Mouse (Mus musculus) gastrocnemius, postnatal 25 days (tissue): ENCODE results near the gene Trim44. TPM values are rescaled to one million over a fixed set of nuclear protein-coding genes. Genes with fewer than 3 reads are reported as not detected.

Source experiments
- DNase-seq: peaks from one replicate; pipeline ENCODE4 v3.0.0; 2022
- total RNA-seq, 2 experiments: library from RNA; stranded (reverse); gene quantifications; 1 replicate in 1 of 2; 2 replicates in 1 of 2; pipeline ENCODE4 v1.2.3; 2021

Gene Trim44
- total RNA-seq, 2 experiments from 2014 or later, result 13.5 to 13.9 TPM

DNA sequence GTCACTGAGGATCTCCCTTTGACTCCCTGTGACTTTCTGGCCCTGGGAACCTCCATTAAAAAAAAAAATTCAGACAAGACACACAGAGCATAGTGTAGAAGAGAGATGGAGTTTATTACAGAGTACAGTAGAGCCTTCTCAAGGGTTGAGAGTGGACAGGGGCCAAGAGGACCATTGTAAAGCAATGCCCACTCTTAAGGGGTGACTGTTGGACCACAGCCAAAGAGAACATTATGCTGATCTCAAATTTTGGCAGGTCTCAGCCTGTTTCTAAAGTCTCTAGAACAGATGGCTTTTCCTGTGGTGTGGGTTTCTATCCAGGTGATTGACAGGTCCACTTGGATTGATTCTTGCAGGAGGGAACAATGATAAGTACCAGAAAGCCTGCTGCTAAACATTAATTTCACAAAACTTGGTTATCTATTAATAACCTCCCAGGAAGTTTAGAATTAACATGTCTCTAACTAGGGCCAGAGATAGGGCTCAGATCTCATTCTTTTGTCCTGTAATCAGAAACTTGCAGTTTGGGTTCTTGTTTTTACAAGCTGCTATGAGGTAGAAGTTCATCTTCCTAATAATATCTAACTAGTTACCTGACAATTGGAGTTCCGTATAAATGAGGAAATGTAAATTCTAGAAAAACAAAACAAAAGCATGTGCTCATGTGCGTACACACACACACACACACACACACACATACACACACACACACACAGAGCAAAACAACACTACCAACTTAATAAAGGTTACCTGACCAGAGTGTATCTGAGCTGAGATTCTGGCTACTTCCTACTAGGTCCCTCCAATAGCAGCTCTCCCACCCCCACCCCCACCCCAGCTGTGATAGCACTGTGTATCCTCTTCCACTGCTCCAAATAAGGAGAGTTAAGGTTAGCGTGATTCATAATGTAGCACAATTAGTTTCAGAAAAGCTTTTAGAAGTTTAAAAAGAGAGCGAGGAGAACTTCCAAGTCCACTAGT is 1.0 kb downstream of the Trim44 start:
- no peak for DNase-seq

DNA sequence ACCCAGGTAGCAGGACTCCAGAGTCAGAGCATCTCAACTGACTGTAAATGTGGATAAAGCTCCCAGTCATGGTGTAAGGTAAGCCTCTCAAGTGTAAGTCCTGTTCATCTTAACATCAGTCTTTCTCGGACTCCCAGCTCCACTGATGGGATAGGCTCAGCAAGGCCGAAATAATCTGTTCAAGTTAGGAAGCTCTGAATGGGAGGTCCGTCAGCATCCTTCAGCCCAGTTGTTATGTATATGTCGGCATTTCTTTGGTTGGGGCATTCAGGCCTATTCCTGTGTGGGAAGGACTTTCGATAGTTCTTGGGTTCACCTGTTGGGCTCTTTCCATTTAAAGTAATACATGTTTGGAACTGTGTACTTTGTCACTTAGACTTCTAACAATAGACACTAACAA is 3.6 kb downstream of the Trim44 start:
- no peak for DNase-seq

DNA sequence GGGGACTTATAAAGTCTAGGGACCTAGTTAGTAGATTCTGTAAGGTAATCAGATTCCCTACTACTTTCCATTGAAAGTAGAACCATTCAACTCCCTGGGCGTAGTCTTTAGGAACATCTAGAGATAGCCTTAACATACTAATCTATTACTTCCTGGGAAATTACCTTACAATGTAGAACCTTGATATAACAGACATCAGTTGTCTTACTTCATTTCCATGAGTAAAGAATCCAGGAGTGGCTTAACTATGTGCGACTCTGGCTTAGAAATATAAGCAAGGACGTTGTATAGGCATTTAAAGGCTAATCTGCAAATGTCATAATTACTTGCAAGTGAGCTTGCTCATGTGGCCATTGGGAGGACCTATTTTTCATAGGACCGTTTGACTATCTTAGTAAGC is 4.3 kb downstream of the Trim44 start:
- no peak for DNase-seq

DNA sequence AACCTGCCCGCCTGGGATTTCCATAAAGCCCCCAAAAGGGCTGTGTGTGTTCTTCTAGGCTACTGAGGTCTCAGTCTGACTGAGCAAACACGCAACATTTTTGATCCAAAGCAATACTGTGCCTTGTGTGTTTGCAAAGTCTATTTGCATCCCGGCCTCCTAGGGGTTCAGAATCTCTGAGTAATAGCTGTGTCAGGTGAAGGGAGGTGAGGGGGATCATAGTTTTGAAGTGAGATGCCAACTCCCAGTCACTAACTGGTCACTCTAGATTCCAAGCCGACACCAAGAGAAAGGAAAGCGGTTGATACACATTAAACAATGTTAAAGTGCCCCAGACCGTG is 6.3 kb downstream of the Trim44 start:
- DNase-seq, result no peak

DNA sequence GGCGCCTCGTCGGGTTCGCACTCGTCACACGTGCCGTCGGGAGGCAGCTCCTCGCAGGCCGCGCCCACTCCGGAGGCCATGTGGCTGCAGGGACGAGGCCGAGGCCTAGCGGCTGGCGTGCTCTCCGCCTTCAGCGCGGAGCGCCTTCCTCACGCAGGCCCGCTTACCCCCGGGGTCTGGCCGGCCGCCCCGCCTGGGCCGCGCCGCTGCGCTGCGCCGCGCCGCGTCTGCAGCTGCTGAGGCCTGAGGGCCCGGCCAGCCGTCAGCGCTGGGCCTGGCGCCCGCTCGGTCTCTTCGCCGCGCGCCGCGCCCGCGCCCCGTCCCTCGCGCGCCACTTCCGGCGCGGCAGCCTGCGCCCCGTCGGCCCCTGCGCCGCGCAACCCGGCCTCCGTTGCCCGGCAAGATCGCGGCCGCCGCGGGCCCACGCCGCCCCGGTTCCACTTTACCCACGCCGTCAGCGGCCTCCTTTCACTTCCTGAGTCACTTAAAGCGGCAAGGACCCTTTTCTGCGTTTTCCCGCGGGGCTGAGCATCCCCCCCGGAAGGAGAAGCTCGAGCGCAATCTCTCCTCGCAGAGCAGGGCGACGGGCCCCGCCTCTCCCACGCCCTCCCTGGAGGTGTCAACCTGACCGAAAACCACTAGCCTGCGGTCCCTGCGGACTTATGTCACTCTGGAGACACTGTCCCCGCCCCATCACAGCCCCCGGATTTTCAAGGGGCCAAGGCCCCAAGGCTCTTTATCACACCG is 6.8 kb downstream of the Trim44 start:
- peak; percentile 84 for DNase-seq

DNA sequence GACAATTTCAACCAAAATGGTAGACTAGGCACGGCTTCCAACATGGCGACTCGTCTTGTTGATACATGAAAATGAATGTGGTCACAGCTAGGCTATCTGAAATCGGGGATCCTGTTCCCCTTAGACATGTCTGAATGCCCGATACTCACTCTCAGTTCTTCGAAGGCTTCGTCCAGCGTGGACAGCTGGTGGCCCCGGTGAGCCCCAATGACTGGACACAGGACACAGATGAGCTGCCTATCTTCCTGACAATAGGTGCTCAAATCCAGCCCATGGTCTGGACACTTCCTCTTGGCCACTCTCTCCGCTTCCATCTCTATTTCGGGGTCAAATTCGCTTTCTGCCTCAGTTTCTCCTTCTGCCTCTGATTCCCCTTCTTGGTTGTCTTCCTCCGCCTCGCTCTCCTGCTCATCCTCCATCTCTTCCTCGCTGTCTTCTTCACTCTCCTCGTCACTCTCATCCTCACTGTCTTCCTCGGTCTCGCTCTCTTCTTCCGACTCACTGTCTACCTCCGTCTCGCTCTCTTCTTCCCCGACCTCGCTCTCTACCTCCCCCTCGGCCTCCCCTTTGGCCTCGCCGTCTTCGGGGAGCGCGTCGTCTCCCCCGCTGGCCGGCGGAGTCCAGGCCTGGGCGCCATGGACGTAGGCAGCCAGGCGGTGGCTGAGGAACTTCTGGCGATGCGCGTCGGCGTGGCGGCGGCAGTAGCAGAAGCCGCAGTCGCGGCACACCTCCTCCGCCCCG is 7.6 kb downstream of the Trim44 start:
- no peak for DNase-seq

DNA sequence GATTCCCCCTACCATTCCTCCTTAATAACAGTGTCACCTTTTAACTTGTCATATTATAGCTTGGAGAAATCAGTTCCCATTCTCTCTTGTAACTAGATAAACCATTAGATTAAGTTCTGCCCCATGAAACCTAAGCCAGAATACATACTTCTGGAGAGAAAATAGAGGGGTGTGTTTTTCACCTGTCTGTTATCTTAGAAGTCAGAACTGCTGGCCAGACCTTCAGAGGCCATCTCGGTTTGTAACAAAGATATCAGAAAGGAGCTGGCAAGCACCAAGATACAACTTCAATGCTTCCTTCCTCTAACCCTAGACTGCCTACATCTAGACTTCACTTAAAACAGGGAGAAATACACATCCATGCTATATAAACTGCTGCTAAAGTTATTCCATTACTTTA is 11.1 kb downstream of the Trim44 start:
- no peak for DNase-seq

DNA sequence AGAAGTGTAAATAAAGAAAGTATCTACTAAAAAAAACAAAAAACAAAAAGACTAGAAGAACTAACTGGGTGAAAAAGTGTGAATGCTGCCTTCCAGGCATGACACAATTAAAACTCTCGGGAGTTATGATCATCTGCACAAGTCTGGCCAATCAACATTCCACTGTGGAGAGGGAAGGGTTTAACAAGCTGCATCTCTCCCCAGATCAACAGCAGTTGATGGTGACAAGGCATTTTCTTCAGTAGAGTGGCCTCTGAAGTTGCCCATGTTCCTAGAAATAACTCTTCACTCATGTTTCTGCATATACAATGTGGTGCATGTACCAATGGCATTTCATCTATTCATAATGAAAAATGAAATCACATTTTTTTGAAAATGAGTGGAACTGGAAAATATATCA is 14.2 kb downstream of the Trim44 start:
- no peak for DNase-seq

DNA sequence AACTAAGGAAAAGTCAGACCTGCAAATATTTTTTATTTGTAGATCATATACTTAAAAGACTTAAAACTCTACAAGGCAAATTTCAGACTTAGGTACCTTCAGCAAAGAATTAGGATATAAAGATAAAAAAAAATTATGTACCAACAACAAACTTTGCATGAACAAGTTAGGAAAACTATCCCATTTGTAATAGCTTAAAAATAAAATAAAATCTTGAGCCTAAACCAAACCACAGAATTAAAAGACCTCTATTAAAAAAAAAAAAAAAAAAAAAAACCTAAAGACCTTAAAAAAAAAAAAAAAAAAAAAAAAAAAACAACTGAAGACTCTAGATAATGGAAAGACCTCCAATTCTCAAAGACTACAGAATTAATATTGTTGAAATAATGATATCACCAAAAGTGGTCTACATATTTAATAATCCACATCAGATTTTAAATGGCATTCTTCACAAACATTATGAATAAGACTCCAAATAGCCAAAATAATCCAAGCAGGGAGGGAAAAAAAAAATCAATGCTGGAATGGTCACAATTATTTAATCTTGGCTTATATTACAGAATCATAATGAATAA is 22.2 kb downstream of the Trim44 start:
- DNase-seq, result no peak

DNA sequence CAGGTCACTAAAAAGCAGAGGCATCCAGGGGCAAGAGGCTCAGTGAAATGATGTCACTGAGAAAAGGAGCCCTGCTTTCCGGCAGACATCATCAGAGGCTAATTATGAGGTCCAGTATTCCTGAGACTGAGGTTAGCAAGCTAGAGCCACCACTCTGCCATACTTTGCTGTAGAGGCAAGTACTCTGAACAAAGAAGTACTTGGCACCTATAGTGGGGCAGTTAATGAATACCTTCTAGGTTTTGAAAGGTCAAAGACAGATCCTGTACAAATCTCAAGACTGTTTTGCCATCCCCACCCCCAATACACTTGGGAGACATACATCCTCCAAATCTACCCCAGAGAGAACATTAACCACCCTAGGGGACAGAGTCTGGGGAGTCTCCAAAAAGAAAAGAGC is 23.1 kb downstream of the Trim44 start:
- no peak for DNase-seq

DNA sequence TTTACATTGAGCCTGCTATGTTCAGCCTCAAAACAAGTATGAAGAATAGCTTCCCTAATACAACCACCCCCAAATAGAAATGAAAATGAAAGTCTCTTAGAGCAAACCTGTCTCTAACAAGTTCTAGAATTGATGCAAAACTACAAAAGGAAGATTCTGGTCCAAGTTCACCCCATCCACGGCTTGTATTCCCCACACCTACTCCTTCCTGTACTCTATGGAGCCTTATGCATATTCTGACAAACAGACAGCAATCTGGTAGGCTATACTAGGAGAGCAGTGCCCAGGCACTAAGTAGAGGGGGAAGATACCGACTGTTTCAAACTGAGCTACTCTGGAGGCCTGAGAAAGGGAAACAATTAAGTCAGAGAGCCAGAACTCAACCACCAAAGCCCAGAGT is 23.6 kb downstream of the Trim44 start:
- DNase-seq, result no peak

DNA sequence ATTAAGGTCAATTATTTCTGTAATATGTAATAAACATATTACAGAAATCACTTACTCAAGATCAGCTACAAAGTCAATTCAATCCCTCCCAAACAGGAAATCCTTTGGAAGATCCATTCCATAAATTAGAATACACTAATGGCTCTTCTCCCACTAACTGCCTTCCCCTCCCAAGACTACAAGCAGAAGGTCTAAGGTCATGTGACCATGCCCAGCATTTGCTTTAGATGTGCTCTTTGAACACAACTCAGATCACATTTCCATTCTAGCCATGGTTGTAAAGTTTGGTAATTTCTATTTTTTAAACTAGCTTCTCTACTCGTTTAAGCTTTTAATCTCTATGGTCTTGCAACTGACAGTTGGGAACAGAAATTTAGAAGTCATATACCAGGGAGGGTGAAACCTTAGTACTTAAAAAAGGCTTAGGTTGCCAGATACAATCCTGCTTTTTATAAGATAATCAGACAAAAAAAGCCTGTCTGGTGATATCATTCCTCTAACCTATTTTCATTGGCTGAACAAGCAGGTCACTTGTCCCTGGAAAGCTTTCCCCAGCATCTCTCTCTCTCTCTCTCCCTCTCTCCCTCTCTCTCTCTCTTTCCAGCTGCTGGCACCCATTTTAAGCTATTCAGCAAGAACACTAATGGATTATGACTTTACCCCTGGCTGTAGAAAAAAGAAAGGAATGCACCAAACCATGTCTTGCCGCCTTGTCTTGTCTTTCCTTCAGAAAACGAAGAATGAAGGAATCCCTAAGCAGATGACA is 24.4 kb downstream of the Trim44 start:
- DNase-seq, result no peak

DNA sequence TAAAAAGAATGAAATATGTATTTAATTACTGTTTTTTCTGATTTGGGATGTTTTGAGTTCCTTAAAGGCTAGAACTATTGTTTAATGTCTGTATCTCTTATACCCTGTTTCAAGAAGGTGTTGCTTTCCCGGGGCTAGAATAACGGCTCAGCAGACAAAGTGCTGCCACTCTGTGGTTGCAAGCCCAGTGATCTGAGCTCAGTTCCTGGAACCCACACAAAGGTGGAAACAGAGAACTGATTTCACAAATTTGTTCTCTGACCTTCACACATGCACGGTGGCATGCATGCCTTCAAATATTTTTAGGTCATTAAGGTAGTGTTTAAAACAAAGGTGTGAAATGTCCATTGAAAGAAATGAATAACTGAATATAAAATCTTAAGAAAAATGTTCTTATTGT is 25.1 kb downstream of the Trim44 start:
- DNase-seq, result no peak

DNA sequence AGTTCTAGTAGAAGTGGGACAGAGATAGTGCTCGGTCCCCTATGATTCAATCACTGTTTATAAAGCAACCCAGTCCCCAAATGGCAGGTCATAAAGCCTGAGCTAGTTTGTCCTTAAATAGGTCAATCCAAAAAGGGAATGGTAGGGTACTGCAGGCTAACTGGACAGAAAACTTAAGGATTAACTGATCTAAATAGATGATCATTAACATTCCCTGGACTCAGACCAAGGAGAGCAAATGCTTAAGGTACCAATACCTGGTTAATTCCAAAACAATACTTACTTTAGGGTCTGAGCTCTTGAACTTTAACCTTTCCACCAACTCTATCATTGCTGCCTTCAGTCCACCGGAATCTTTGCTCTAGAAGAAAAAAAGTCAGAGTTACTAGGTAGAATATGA is 27.0 kb downstream of the Trim44 start:
- no peak for DNase-seq

DNA sequence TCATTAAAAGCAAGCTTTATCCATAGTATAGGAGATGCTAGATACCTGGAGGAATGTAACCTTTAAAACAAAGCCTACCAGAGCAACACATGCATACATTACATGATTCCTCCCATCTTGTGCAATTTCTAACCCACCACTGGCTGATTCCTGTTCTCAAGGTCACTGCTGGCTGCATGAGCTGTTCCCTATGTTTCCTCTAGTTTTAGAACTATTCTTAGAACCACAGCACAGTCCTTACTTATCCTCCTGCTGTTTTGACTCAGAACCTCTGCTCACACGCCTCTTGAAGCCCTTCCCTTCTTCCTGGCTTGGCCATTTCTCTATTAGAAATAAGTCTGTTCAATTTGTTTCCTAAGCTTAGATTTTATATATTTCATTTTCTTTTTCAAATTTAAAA is 28.7 kb downstream of the Trim44 start:
- no peak for DNase-seq

DNA sequence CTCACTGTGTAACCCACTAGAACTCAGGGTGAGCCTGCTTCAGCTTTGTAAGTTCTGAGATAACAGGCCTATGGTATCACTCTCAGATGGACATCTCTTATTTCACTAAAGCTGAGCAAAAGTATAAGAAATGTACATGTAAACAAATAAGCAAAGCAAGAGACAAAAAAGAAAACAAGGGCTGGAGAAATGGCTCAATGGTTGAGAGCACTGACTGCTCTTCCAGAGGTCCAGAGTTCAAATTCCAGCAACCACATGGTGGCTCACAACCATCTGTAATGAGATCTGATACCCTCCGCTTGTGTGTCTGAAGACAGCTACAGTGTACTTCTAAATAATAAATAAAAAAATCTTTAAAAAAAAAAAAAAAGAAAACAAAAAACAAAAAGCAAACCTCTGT is 29.2 kb downstream of the Trim44 start:
- DNase-seq, result no peak

DNA sequence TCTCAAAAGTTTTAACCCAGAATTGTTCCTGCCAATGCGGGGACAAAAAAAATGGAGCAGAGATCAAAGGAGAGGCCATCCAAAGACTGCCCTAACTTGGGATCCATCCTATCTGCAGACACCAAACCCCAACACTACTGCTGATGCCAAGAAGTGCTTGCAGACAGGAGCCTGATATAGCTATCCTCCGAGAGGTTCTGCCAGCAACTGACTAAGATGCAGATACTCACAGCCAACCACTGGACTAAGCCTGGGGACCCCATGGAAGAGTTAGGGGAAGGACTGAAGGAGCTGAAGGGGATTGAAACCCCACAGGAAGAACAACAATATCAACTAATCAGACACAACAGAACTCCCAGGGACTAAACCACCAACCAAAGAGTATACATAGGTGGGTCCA is 30.3 kb downstream of the Trim44 start:
- no peak for DNase-seq

DNA sequence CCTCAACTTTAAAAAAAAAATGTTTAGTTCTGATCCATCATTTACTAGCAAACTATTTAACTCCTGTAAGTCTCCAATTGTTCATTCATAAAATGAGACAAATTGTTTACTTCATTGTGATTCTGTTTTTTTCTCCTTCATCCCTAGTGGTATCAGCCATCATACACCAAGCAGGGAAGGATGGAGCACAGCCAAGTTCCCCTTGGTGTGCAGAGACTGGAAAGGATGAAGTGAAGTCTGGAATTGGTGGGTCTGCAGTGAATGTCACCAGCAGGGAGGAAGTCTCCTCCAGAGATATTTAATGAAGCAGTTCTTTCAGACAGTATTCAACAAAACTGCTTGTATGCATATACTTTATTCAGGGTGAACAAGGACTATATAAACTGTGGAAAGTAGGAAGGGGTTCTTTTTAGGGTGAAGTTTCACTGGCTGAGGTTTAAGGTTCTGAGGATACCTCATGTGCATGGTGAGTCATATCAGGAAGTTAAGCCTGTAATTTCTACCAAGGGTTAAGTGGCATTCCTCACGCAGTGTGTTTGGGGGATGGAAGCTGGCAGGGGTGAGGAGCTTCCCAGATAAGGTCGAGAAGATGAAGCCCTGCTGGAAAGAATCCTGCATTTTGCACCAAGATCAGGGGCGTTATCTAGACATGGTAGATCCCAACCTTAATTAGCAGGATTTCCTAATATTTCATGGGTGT is 34.1 kb downstream of the Trim44 start:
- DNase-seq, result no peak

DNA sequence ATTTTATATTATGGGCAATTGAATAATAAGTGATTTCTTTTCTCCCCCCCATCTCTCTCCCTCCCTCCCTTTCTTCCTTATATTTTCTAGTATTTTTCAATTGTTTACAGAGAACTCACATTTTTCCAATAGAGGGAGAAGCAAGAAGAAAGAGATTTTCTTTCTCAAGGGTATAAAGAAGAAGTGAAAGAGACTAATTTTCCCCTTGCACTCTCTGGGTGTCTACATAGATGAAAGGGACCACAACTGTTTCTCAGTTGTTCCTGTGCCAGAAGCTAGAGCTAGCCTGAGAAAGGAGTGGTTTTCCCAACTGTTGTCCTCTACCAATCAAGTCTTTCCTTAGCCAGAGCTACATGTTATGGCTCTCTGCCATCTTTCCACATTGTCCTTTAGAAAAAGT is 34.9 kb downstream of the Trim44 start:
- no peak for DNase-seq

DNA sequence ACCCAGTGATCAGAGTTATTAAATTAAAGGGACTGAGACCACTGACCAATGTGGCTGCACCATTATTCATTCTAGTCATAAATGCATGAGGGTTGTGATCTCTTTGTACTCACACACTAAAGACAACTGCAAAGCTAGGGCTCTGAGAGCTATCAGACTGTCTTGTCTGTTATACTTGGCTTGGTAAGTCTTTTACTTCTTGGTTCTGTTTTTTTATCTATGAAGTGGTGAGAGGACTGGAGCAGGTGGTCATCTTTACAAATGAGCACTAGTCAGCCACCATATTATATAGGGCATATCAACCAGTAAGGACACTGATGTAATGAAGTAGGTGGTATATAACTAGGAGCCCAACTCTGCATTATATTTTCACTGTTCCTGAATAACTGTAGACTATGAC is 36.3 kb downstream of the Trim44 start:
- no peak for DNase-seq

DNA sequence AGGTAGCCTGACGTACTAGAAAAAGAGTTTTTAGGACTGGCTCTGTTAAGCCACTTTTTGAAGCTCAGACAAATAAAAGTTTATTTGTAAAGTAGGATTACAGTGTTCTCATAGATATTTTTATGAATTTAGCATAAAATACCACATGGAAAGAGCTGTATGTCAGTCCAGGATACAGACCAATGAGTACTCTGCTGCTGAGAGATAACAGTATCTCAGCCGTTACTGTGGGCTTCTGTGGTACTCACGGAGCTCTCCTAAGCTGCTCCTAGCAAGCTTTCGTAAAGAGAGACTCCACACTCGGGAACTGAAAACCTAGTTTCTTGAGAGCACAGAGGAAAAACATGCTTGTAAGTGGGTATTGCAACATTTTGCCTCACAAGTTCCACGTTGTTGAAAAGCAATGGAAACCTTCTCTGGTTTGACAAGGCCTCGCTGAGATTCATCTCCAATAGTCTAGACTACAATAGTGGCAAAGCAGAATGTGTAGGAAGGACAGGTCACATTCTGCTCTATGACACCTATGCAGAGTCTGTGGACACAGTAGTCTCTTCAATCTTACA is 41.6 kb downstream of the Trim44 start:
- no peak for DNase-seq
